Mouse (Mus musculus) embryonic facial prominence, embryonic 11.5 days (tissue): ENCODE results near the gene Psmc3. TPM values are rescaled to one million over a fixed set of nuclear protein-coding genes. Genes with fewer than 3 reads are reported as not detected.

Source experiments
- ATAC-seq: fragments of 200-750 bp; cut with Nextera tagmentation; replicated peaks from 2 replicates; pipeline ENCODE4 v1.8.0; 2017; ENCODE audit warnings: low read depth; ENCODE audit not compliant: insufficient number of reproducible peaks, low FRiP score, low TSS enrichment
- DNase-seq: peaks from one replicate; pipeline ENCODE4 v3.0.0-alpha.2; 2015; ENCODE audit warnings: low spot score
- H3K27ac ChIP-seq: fragments of 300-500 bp; sonication (generic); replicated peaks from 2 replicates; pipeline ENCODE4 v1.5.1; 2014; ENCODE audit warnings: mild to moderate bottlenecking, low read depth, low read length, control low read depth
- H3K27me3 ChIP-seq: fragments of 300-500 bp; sonication (generic); 2 replicates; pipeline ENCODE4 v1.6.1; 2014; ENCODE audit warnings: mild to moderate bottlenecking, low read length, moderate library complexity, mixed read lengths; ENCODE audit not compliant: control insufficient read depth, insufficient read depth
- H3K36me3 ChIP-seq: fragments of 300-500 bp; sonication (generic); replicated peaks from 2 replicates; pipeline ENCODE4 v1.6.1; 2014; ENCODE audit warnings: low read depth, mild to moderate bottlenecking, low read length, moderate library complexity, mixed read lengths; ENCODE audit not compliant: control insufficient read depth, insufficient read depth
- H3K4me1 ChIP-seq: fragments of 300-500 bp; sonication (generic); 2 replicates; pipeline ENCODE4 v1.6.1; 2014; ENCODE audit warnings: low read length, mixed read lengths; ENCODE audit not compliant: control insufficient read depth, insufficient read depth
- H3K4me2 ChIP-seq: fragments of 300-500 bp; sonication (generic); 2 replicates; pipeline ENCODE4 v1.6.1; 2014; ENCODE audit warnings: low read depth, mild to moderate bottlenecking, control low read depth, low read length, moderate library complexity
- H3K4me3 ChIP-seq: fragments of 300-500 bp; sonication (generic); 2 replicates; pipeline ENCODE4 v1.5.1; 2014; ENCODE audit warnings: low read depth, low read length, control low read depth
- H3K9ac ChIP-seq: fragments of 300-500 bp; sonication (generic); replicated peaks from 2 replicates; pipeline ENCODE4 v1.6.1; 2014; ENCODE audit warnings: mild to moderate bottlenecking, control low read depth, low read length
- H3K9me3 ChIP-seq: fragments of 300-500 bp; sonication (generic); replicated peaks from 2 replicates; pipeline ENCODE4 v1.6.1; 2016; ENCODE audit warnings: mild to moderate bottlenecking, low read length, inconsistent platforms, mixed read lengths; ENCODE audit not compliant: control insufficient read depth
- WGBS: fragments of 180-500 bp; shearing (Covaris S2); extraction: QIAGEN DNeasy Blood & Tissue Kit; methylation state at CpG from one replicate; pipeline ENCODE4 v1.1.7; 2014; 5-methylcytosine and 5-hydroxymethylcytosine counted together
- polyA plus RNA-seq: library from polyadenylated mRNA; unstranded; fragments of >200 nt; fragmentation: Nextera tagmentation; extraction: Ambion mirVana; gene quantifications from 2 replicates; pipeline ENCODE4 v1.2.1, GENCODE M21; 2014

Psmc3 gene
- polyA plus RNA-seq, 1 experiment from 2014 or later = 406 TPM

GRCm38 (mm10) chr2:91059376-91059775, 5.6 kb downstream of the Psmc3 start:
- no peaks in the 10 kb centered on the region for H3K4me1 ChIP-seq
- H3K36me3 ChIP-seq = peaks cover 14% of the 10 kb centered on the region
- H3K4me2 ChIP-seq = no peak overlapping the region
- no peak overlapping the region for H3K9ac ChIP-seq
- 98% methylated on average over 2 of the region's 2 CpGs for WGBS
- no peak overlapping the region for H3K4me3 ChIP-seq
- ATAC-seq (no peak), DNase-seq (no peak)
- H3K27ac ChIP-seq = no peak overlapping the region
- H3K9me3 ChIP-seq = no peaks in the 10 kb centered on the region
- H3K27me3 ChIP-seq = no peaks in the 10 kb centered on the region

GRCm38 (mm10) chr2:91060544-91061355, 6.9 kb downstream of the Psmc3 start:
- DNase-seq = peak; percentile 71
- no peaks in the 10 kb centered on the region for H3K9me3 ChIP-seq
- no peaks in the 10 kb centered on the region for H3K27me3 ChIP-seq
- no peak for ATAC-seq
- H3K27ac ChIP-seq = no peak overlapping the region
- H3K4me2 ChIP-seq = no peak overlapping the region
- H3K4me3 ChIP-seq = no peak overlapping the region
- no peaks in the 10 kb centered on the region for H3K4me1 ChIP-seq
- no peak overlapping the region for H3K9ac ChIP-seq
- WGBS = 78% methylated on average over 10 of the region's 10 CpGs
- H3K36me3 ChIP-seq = peaks cover 11% of the 10 kb centered on the region

- Histone ChIP-seq H3K4me1 (no peaks in the 10 kb centered on the region), H3K4me3 (no peak overlapping the region), H3K9me3 (no peaks in the 10 kb centered on the region), H3K27ac (no peak overlapping the region), H3K4me2 (no peak overlapping the region), H3K36me3 (peaks cover 11% of the 10 kb centered on the region), H3K27me3 (no peaks in the 10 kb centered on the region), H3K9ac (no peak overlapping the region)
- WGBS = 83% methylated on average over 6 of the region's 6 CpGs
- no peak for DNase-seq
- ATAC-seq = no peak
Observed at GRCm38 (mm10) chr2:91061849-91062481, 8.2 kb downstream of the Psmc3 start.

GRCm38 (mm10) chr2:91062779-91063606, 9.2 kb downstream of the Psmc3 start:
- Histone ChIP-seq H3K9me3 (no peaks in the 10 kb centered on the region), H3K4me1 (no peaks in the 10 kb centered on the region), H3K9ac (no peak overlapping the region), H3K4me2 (no peak overlapping the region), H3K27me3 (no peaks in the 10 kb centered on the region), H3K27ac (no peak overlapping the region), H3K4me3 (no peak overlapping the region), H3K36me3 (peaks cover 5% of the 10 kb centered on the region)
- no peak for ATAC-seq
- 89% methylated on average over 16 of the region's 16 CpGs for WGBS
- no peak for DNase-seq

GRCm38 (mm10) chr2:91064211-91064610, 10.4 kb downstream of the Psmc3 start:
- no peak overlapping the region for H3K4me3 ChIP-seq
- DNase-seq (no peak), ATAC-seq (no peak)
- H3K36me3 ChIP-seq = peaks cover 3% of the 10 kb centered on the region
- 91% methylated on average over 6 of the region's 6 CpGs for WGBS
- no peak overlapping the region for H3K27ac ChIP-seq
- no peaks in the 10 kb centered on the region for H3K27me3 ChIP-seq
- H3K4me2 ChIP-seq = no peak overlapping the region
- H3K4me1 ChIP-seq = no peaks in the 10 kb centered on the region
- H3K9me3 ChIP-seq = no peaks in the 10 kb centered on the region
- no peak overlapping the region for H3K9ac ChIP-seq

GRCm38 (mm10) chr2:91065544-91065943, 11.7 kb downstream of the Psmc3 start:
- ATAC-seq (no peak), DNase-seq (peak; percentile 48)
- H3K27me3 ChIP-seq = no peaks in the 10 kb centered on the region
- H3K4me1 ChIP-seq = no peaks in the 10 kb centered on the region
- H3K4me3 ChIP-seq = no peak overlapping the region
- H3K4me2 ChIP-seq = no peak overlapping the region
- H3K27ac ChIP-seq = no peak overlapping the region
- peaks cover 3% of the 10 kb centered on the region for H3K36me3 ChIP-seq
- H3K9me3 ChIP-seq = no peaks in the 10 kb centered on the region
- no peak overlapping the region for H3K9ac ChIP-seq
- 38% methylated on average over 3 of the region's 3 CpGs for WGBS

GRCm38 (mm10) chr2:91066455-91066854, 12.6 kb downstream of the Psmc3 start:
- DNase-seq = no peak
- Histone ChIP-seq H3K9ac (no peak overlapping the region), H3K9me3 (no peaks in the 10 kb centered on the region), H3K36me3 (peaks cover 3% of the 10 kb centered on the region), H3K27me3 (no peaks in the 10 kb centered on the region), H3K27ac (no peak overlapping the region), H3K4me1 (no peaks in the 10 kb centered on the region), H3K4me2 (no peak overlapping the region), H3K4me3 (no peak overlapping the region)
- 84% methylated on average over 3 of the region's 3 CpGs for WGBS
- ATAC-seq = no peak
